Mouse (Mus musculus): ENCODE measurements around the gene St3gal6. TPM values are rescaled to one million over a fixed set of nuclear protein-coding genes. Genes with fewer than 3 reads are reported as not detected.

Gene St3gal6
- 10 to 100 TPM; 38.1 to 49.1 (median 44.8) TPM for total RNA-seq (2022)

GRCm38 (mm10) chr16:58523972-58524850 lies at the start of gene St3gal6:
TSS of gene St3gal6 (minus strand) at chr16:58524243.
- DNase-seq (ENCODE audit: low spot score), result peak; percentile 61

GRCm38 (mm10) chr16:58570694-58571264 lies 46.7 kb upstream of the St3gal6 start:
- DNase-seq (ENCODE audit: low spot score), result no peak

GRCm38 (mm10) chr16:58561196-58561595 lies 37.2 kb upstream of the St3gal6 start:
- no peak for DNase-seq (ENCODE audit: low spot score)

GRCm38 (mm10) chr16:58556067-58556830 lies 32.2 kb upstream of the St3gal6 start:
- no peak for DNase-seq (ENCODE audit: low spot score)

GRCm38 (mm10) chr16:58554673-58555072 lies 30.6 kb upstream of the St3gal6 start:
- DNase-seq (ENCODE audit: low spot score), result no peak

- no peak for DNase-seq (ENCODE audit: low spot score)
Observed at GRCm38 (mm10) chr16:58548042-58548441, 24.0 kb upstream of the St3gal6 start.

- no peak for DNase-seq (ENCODE audit: low spot score)
Observed at GRCm38 (mm10) chr16:58546128-58546527, 22.1 kb upstream of the St3gal6 start.

- no peak for DNase-seq (ENCODE audit: low spot score)
Observed at GRCm38 (mm10) chr16:58539490-58539889, 15.4 kb upstream of the St3gal6 start.

GRCm38 (mm10) chr16:58539011-58539410 lies 15.0 kb upstream of the St3gal6 start:
- no peak for DNase-seq (ENCODE audit: low spot score)

- DNase-seq (ENCODE audit: low spot score), result no peak
Observed at GRCm38 (mm10) chr16:58536076-58536475, 12.0 kb upstream of the St3gal6 start.

GRCm38 (mm10) chr16:58535236-58535635 lies 11.2 kb upstream of the St3gal6 start:
- DNase-seq (ENCODE audit: low spot score), result no peak

GRCm38 (mm10) chr16:58534245-58535142 lies 10.5 kb upstream of the St3gal6 start:
- DNase-seq (ENCODE audit: low spot score), result no peak

GRCm38 (mm10) chr16:58533742-58534141 lies 9.7 kb upstream of the St3gal6 start:
- no peak for DNase-seq (ENCODE audit: low spot score)

- no peak for DNase-seq (ENCODE audit: low spot score)
Observed at GRCm38 (mm10) chr16:58533254-58533653, 9.2 kb upstream of the St3gal6 start.

GRCm38 (mm10) chr16:58532511-58532910 lies 8.5 kb upstream of the St3gal6 start:
- no peak for DNase-seq (ENCODE audit: low spot score)

- no peak for DNase-seq (ENCODE audit: low spot score)
Observed at GRCm38 (mm10) chr16:58527817-58528216, 3.8 kb upstream of the St3gal6 start.

GRCm38 (mm10) chr16:58526729-58527128 lies 2.7 kb upstream of the St3gal6 start:
- DNase-seq (ENCODE audit: low spot score), result no peak

- no peak for DNase-seq (ENCODE audit: low spot score)
Observed at GRCm38 (mm10) chr16:58525832-58526231, 1.8 kb upstream of the St3gal6 start.

GRCm38 (mm10) chr16:58523044-58523859 lies 791 bp downstream of the St3gal6 start:
- DNase-seq (ENCODE audit: low spot score), result peak; percentile 86

- no peak for DNase-seq (ENCODE audit: low spot score)
Observed at GRCm38 (mm10) chr16:58522677-58523043, 1.4 kb downstream of the St3gal6 start.
